Mouse (Mus musculus) ES-Bruce4 (cell line): ENCODE measurements around the gene 9130213A22Rik.

Experiments
- CTCF ChIP-seq: IDR thresholded peaks from one replicate; pipeline ENCODE4 v1.8.1; 2011; ENCODE audit warnings: low read depth, low read length
- EP300 ChIP-seq: IDR thresholded peaks from 2 replicates; pipeline ENCODE4 v1.6.1; 2011; ENCODE audit warnings: low read depth, low read length; ENCODE audit not compliant: insufficient read depth
- POLR2A ChIP-seq: IDR thresholded peaks from one replicate; pipeline ENCODE4 v1.8.1; 2011; ENCODE audit warnings: low read length; ENCODE audit not compliant: insufficient read depth

- no peak for TF ChIP-seq POLR2A
- no peak for TF ChIP-seq CTCF
- no peak for TF ChIP-seq EP300
These were observed 51.1 kb downstream of the 9130213A22Rik start for GRCm38 (mm10) chr11:69071262-69071661.
